Mouse (Mus musculus) MEL (cell line): ENCODE data around the gene Klf12. TPM values are rescaled to one million over a fixed set of nuclear protein-coding genes. Genes with fewer than 3 reads are reported as not detected.

ENCODE experiments used
- DNase-seq: peaks from one replicate; pipeline ENCODE4 v3.0.0; 2011; ENCODE audit warnings: low read depth, low spot score
- H3K27ac ChIP-seq: 2 replicates; pipeline ENCODE4 v1.5.1; 2012; ENCODE audit warnings: low read depth, mild to moderate bottlenecking, control low read depth, low read length, moderate library complexity; ENCODE audit not compliant: control insufficient read depth
- H3K27me3 ChIP-seq, 2 experiments: fragments of 150-350 bp in 1 of 2; sonication (generic) in 1 of 2; 2 replicates each; pipeline ENCODE4 v1.6.1; 2012; ENCODE audit warnings: low read length in 2 of 2, mild to moderate bottlenecking in 2 of 2, improper control_type of control experiment in 1 of 2, moderate library complexity in 1 of 2; ENCODE audit not compliant: insufficient read depth in 2 of 2, control insufficient read depth in 1 of 2
- H3K36me3 ChIP-seq, 2 experiments: 2 replicates each; pipeline ENCODE4 v1.6.1; 2012 to 2014; ENCODE audit warnings: low read length in 2 of 2, improper control_type of control experiment in 1 of 2, inconsistent platforms in 1 of 2, mild to moderate bottlenecking in 1 of 2; ENCODE audit not compliant: insufficient read depth in 2 of 2, control insufficient read depth in 1 of 2
- H3K4me1 ChIP-seq, 2 experiments: fragments of 150-350 bp in 1 of 2; sonication (generic) in 1 of 2; 2 replicates each; pipeline ENCODE4 v1.6.1; 2012; ENCODE audit warnings: low read length in 2 of 2, improper control_type of control experiment in 1 of 2, mild to moderate bottlenecking in 1 of 2; ENCODE audit not compliant: insufficient read depth in 2 of 2, control insufficient read depth in 1 of 2
- H3K4me3 ChIP-seq, 2 experiments: fragments of 150-350 bp in 1 of 2; sonication (generic) in 1 of 2; 2 replicates each; pipeline ENCODE4 v1.5.1; 2012; ENCODE audit warnings: low read depth in 2 of 2, low read length in 2 of 2, mild to moderate bottlenecking in 2 of 2, moderate library complexity in 2 of 2, control low read depth in 1 of 2, improper control_type of control experiment in 1 of 2; ENCODE audit not compliant: control insufficient read depth in 1 of 2, insufficient read depth in 1 of 2
- H3K79me2 ChIP-seq: 2 replicates; pipeline ENCODE4 v1.6.1; 2012; ENCODE audit warnings: mild to moderate bottlenecking, low read length, moderate library complexity; ENCODE audit not compliant: control insufficient read depth, poor library complexity, insufficient read depth
- H3K9ac ChIP-seq: 2 replicates; pipeline ENCODE4 v1.6.1; 2012; ENCODE audit warnings: low read depth, mild to moderate bottlenecking, control low read depth, low read length, moderate library complexity; ENCODE audit not compliant: control insufficient read depth, poor library complexity, severe bottlenecking
- H3K9me3 ChIP-seq: fragments of 150-350 bp; sonication (generic); replicated peaks from 2 replicates; pipeline ENCODE4 v1.6.1; 2012; ENCODE audit warnings: mild to moderate bottlenecking, low read length, improper control_type of control experiment, moderate library complexity; ENCODE audit not compliant: insufficient read depth
- CHD2 ChIP-seq: IDR thresholded peaks from 2 replicates; pipeline ENCODE4 v1.6.1; 2011; ENCODE audit warnings: low read length, improper control_type of control experiment
- CTCF ChIP-seq, 3 experiments: IDR thresholded peaks in 2 of 3; conservative IDR thresholded peaks in 1 of 3; 2 replicates each; pipeline ENCODE4 v1.5.1; 2011 to 2012; ENCODE audit warnings: low read length in 3 of 3, low read depth in 2 of 3, mild to moderate bottlenecking in 2 of 3, improper control_type of control experiment in 1 of 3, inconsistent platforms in 1 of 3, mixed read lengths in 1 of 3, moderate library complexity in 1 of 3; ENCODE audit not compliant: control insufficient read depth in 1 of 3, insufficient read depth in 1 of 3, poor library complexity in 1 of 3, severe bottlenecking in 1 of 3
- EP300 ChIP-seq, 2 experiments: IDR thresholded peaks; 2 replicates each; pipeline ENCODE4 v1.6.1; 2011; ENCODE audit warnings: improper control_type of control experiment in 2 of 2, low read length in 2 of 2, low read depth in 1 of 2, mild to moderate bottlenecking in 1 of 2
- GATA1 ChIP-seq: IDR thresholded peaks from 2 replicates; pipeline ENCODE4 v1.6.1; 2011; ENCODE audit warnings: low read depth, low read length, improper control_type of control experiment
- JUND ChIP-seq: IDR thresholded peaks from 2 replicates; pipeline ENCODE4 v1.6.1; 2011; ENCODE audit warnings: low read depth, mild to moderate bottlenecking, improper control_type of control experiment, low read length
- MEF2A ChIP-seq: IDR thresholded peaks from 2 replicates; pipeline ENCODE4 v1.6.1; 2014; ENCODE audit warnings: low read depth, mild to moderate bottlenecking, inconsistent platforms, low read length, improper control_type of control experiment; ENCODE audit not compliant: poor library complexity, insufficient replicate concordance, severe bottlenecking; ENCODE audit errors: extremely low read depth
- MXI1 ChIP-seq: IDR thresholded peaks from 2 replicates; pipeline ENCODE4 v1.6.1; 2011; ENCODE audit warnings: mild to moderate bottlenecking, low read depth, low read length, improper control_type of control experiment
- MYB ChIP-seq: IDR thresholded peaks from 2 replicates; pipeline ENCODE4 v1.6.1; 2011; ENCODE audit warnings: mild to moderate bottlenecking, low read depth, low read length, improper control_type of control experiment
- POLR2AphosphoS2 ChIP-seq: IDR thresholded peaks from 2 replicates; pipeline ENCODE4 v1.6.1; 2011; ENCODE audit warnings: low read length, improper control_type of control experiment
- RCOR1 ChIP-seq: IDR thresholded peaks from 2 replicates; pipeline ENCODE4 v1.6.1; 2012; ENCODE audit warnings: low read depth, mild to moderate bottlenecking, inconsistent platforms, low read length, improper control_type of control experiment
- UBTF ChIP-seq: IDR thresholded peaks from 2 replicates; pipeline ENCODE4 v1.6.1; 2012; ENCODE audit warnings: low read depth, mild to moderate bottlenecking, inconsistent platforms, low read length, improper control_type of control experiment, moderate library complexity, borderline replicate concordance; ENCODE audit not compliant: insufficient read depth
- USF2 ChIP-seq, 2 experiments: IDR thresholded peaks; 2 replicates each; pipeline ENCODE4 v1.6.1; 2011 to 2012; ENCODE audit warnings: improper control_type of control experiment in 2 of 2, low read length in 2 of 2, borderline replicate concordance in 1 of 2, inconsistent platforms in 1 of 2, low read depth in 1 of 2, mild to moderate bottlenecking in 1 of 2; ENCODE audit not compliant: insufficient read depth in 1 of 2
- ZC3H11A ChIP-seq: IDR thresholded peaks from 2 replicates; pipeline ENCODE4 v1.6.1; 2012; ENCODE audit warnings: low read depth, mild to moderate bottlenecking, inconsistent platforms, low read length, improper control_type of control experiment
- ZKSCAN1 ChIP-seq: IDR thresholded peaks from 2 replicates; pipeline ENCODE4 v1.6.1; 2012; ENCODE audit warnings: low read depth, mild to moderate bottlenecking, inconsistent platforms, low read length, improper control_type of control experiment, moderate library complexity
- polyA plus RNA-seq, 2 experiments: library from polyadenylated mRNA; stranded (reverse) in 1 of 2; unstranded in 1 of 2; fragments of >175 nt in 1 of 2; fragments of >200 nt in 1 of 2; gene quantifications; 2 replicates each; pipeline versions ENCODE4 v1.2.1 to v1.2.4; 2012; ENCODE audit warnings: low replicate concordance in 2 of 2, low read depth in 1 of 2; ENCODE audit not compliant: insufficient read length in 2 of 2, insufficient read depth in 1 of 2, missing spikeins in 1 of 2
- total RNA-seq: library from RNA; depleted of rRNA; stranded (reverse); fragments of 300-350 nt; gene quantifications from 2 replicates; pipeline ENCODE4 v1.2.3, GENCODE M21; 2012

Gene Klf12
- total and polyA plus RNA-seq, 3 experiments, result 0.42 to 1.2 TPM; not detected in 1

DNA sequence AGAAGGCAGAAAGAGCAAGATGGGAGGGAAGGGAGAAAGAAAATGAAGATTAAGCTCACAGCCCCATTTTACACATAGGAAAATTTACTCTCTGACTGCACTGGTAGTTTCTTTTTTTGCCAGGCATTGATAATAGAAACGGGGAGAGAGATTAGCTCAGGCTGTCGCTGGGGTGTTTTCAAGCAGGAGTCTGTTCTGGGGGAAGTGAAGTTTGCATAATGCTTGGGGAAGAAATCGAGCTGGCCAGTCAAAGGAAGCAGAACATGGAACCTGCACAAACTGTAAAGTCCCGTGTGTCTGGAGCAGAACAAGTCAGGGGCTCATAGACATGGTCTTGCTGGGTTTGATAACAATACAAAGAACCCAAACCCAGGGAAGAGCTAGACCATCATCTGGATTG lies 204.9 kb downstream of the Klf12 start:
- no peak overlapping the region for H3K9ac ChIP-seq
- H3K4me1 ChIP-seq, result no peaks in the 10 kb centered on the region
- DNase-seq, result no peak
- H3K79me2 ChIP-seq, result no peaks in the 10 kb centered on the region
- no peaks in the 10 kb centered on the region for H3K27me3 ChIP-seq
- H3K27ac ChIP-seq, result no peak overlapping the region
- TF ChIP-seq UBTF (no peak), MXI1 (no peak), JUND (no peak), ZC3H11A (no peak), CHD2 (no peak), MEF2A (no peak), POLR2AphosphoS2 (no peak), USF2 (IDR thresholded peaks at IDR 0.05; ENCODE audit: borderline replicate concordance in 1 of 2, insufficient read depth in 1 of 2, low read depth in 1 of 2, low read length in 2 of 2) (no peak), GATA1 (no peak), CTCF (IDR thresholded peaks at IDR 0.05 in 2 of 3, conservative IDR thresholded peaks at IDR 0.05 in 1 of 3; ENCODE audit: control insufficient read depth in 1 of 3, insufficient read depth in 1 of 3, low read depth in 2 of 3, low read length in 3 of 3, poor library complexity in 1 of 3, severe bottlenecking in 1 of 3) (no peak), RCOR1 (no peak), EP300 (IDR thresholded peaks at IDR 0.05; ENCODE audit: low read depth in 1 of 2, low read length in 2 of 2) (no peak)
- H3K4me3 ChIP-seq, result no peak overlapping the region
- no peaks in the 10 kb centered on the region for H3K36me3 ChIP-seq
- no peaks in the 10 kb centered on the region for H3K9me3 ChIP-seq

- Histone ChIP-seq H3K36me3 (no peaks in the 10 kb centered on the region), H3K4me3 (no peak overlapping the region), H3K4me1 (no peaks in the 10 kb centered on the region), H3K9me3 (no peaks in the 10 kb centered on the region), H3K79me2 (no peaks in the 10 kb centered on the region), H3K27me3 (no peaks in the 10 kb centered on the region), H3K9ac (no peak overlapping the region), H3K27ac (no peak overlapping the region)
- DNase-seq, result no peak
- no peak for TF ChIP-seq MXI1
- no peak for TF ChIP-seq MYB
- TF ChIP-seq ZKSCAN1, result no peak
These were observed 211.9 kb downstream of the Klf12 start for GRCm38 (mm10) chr14:100072431-100073195.
